Mouse (Mus musculus) heart, embryonic 12.5 days (tissue): ENCODE data around the gene Hcn2. TPM values are rescaled to one million over a fixed set of nuclear protein-coding genes. Genes with fewer than 3 reads are reported as not detected.

Source experiments
- polyA plus RNA-seq: library from polyadenylated mRNA; unstranded; fragments of >200 nt; fragmentation: Nextera tagmentation; extraction: Ambion mirVana; gene quantifications from 2 replicates; pipeline ENCODE4 v1.2.1, GENCODE M21; 2016

Hcn2 gene
- polyA plus RNA-seq, 1 experiment from 2014 or later = not detected

Other genes with a start within 250 kb of the Hcn2 start
- not detected in 2 replicates for gene Vmn2r83, start 247.9 kb upstream of the Hcn2 start, polyA plus RNA-seq
- gene Plpp2, start 182.8 kb upstream of the Hcn2 start, polyA plus RNA-seq = 12.0 and 12.3 TPM in 2 replicates
- 38.2 and 38.7 TPM in 2 replicates for gene Mier2, start 161.4 kb upstream of the Hcn2 start, polyA plus RNA-seq
- not detected in 2 replicates for gene Theg, start 129.3 kb upstream of the Hcn2 start, polyA plus RNA-seq
- not detected in 2 replicates for gene C2cd4c, start 102.6 kb upstream of the Hcn2 start, polyA plus RNA-seq
- gene Shc2, start 78.7 kb upstream of the Hcn2 start, polyA plus RNA-seq = 2.7 and 3.0 TPM in 2 replicates
- not detected in 2 replicates for gene Odf3l2, start 70.9 kb upstream of the Hcn2 start, polyA plus RNA-seq
- gene Madcam1, start 52.1 kb upstream of the Hcn2 start, polyA plus RNA-seq = 0.23 and 1.0 TPM in 2 replicates
- 41.9 and 46.0 TPM in 2 replicates for gene Tpgs1, start 47.3 kb upstream of the Hcn2 start, polyA plus RNA-seq
- gene Cdc34, start 34.4 kb upstream of the Hcn2 start, polyA plus RNA-seq = 151 and 152 TPM in 2 replicates
- gene Gzmm, start 27.6 kb upstream of the Hcn2 start, polyA plus RNA-seq = 0.78 and 0.83 TPM in 2 replicates
- gene Bsg, start 12.1 kb upstream of the Hcn2 start, polyA plus RNA-seq = 1,289 and 1,310 TPM in 2 replicates
- gene Polrmt, start 29.9 kb downstream of the Hcn2 start, polyA plus RNA-seq = 35.4 and 35.9 TPM in 2 replicates
- gene Fgf22, start 38.4 kb downstream of the Hcn2 start, polyA plus RNA-seq = 0.22 and 0.38 TPM in 2 replicates
- gene Rnf126, start 50.3 kb downstream of the Hcn2 start, polyA plus RNA-seq = 78.7 and 78.9 TPM in 2 replicates
- 21.1 and 21.9 TPM in 2 replicates for gene Fstl3, start 60.6 kb downstream of the Hcn2 start, polyA plus RNA-seq
- gene Prss57, start 74.3 kb downstream of the Hcn2 start, polyA plus RNA-seq = 0.24 TPM in 1 of 2 replicates, not detected in the other
- 72.4 and 80.8 TPM in 2 replicates for gene Palm, start 76.9 kb downstream of the Hcn2 start, polyA plus RNA-seq
- 0.40 and 0.60 TPM in 2 replicates for gene Misp, start 104.4 kb downstream of the Hcn2 start, polyA plus RNA-seq
- 139 and 142 TPM in 2 replicates for gene Ptbp1, start 137.8 kb downstream of the Hcn2 start, polyA plus RNA-seq
- 1.8 and 2.0 TPM in 2 replicates for gene Prtn3, start 157.8 kb downstream of the Hcn2 start, polyA plus RNA-seq
- 14.2 and 15.5 TPM in 2 replicates for gene Plppr3, start 158.0 kb downstream of the Hcn2 start, polyA plus RNA-seq
- 0.47 TPM in 1 of 2 replicates, not detected in the other for gene Elane, start 169.6 kb downstream of the Hcn2 start, polyA plus RNA-seq
- not detected in 2 replicates for gene Cfd, start 174.2 kb downstream of the Hcn2 start, polyA plus RNA-seq
- 48.3 and 50.1 TPM in 2 replicates for gene Med16, start 192.3 kb downstream of the Hcn2 start, polyA plus RNA-seq
- gene Gm26602, start 194.2 kb downstream of the Hcn2 start, polyA plus RNA-seq = 16.8 and 19.3 TPM in 2 replicates
- gene Kiss1r, start 200.3 kb downstream of the Hcn2 start, polyA plus RNA-seq = 0.45 and 0.55 TPM in 2 replicates
- gene R3hdm4, start 204.6 kb downstream of the Hcn2 start, polyA plus RNA-seq = 92.8 and 97.3 TPM in 2 replicates
- 6.3 and 8.3 TPM in 2 replicates for gene Arid3a, start 210.4 kb downstream of the Hcn2 start, polyA plus RNA-seq
- 78.8 and 89.6 TPM in 2 replicates for gene Wdr18, start 243.5 kb downstream of the Hcn2 start, polyA plus RNA-seq